Mouse (Mus musculus): ENCODE measurements around the gene Ddx59.

GRCm38 (mm10) chr1:136365986-136366385 is 49.1 kb upstream of the Ddx59 start:
- no peak for TF ChIP-seq CTCF (IDR thresholded peaks at IDR 0.05; ENCODE audit: low read depth)
- TF ChIP-seq EP300 (IDR thresholded peaks at IDR 0.05; ENCODE audit: low read depth), result no peak
